Mouse (Mus musculus) CH12.LX (cell line): ENCODE results near the gene Tmem56.

Experiments
- CHD2 ChIP-seq: IDR thresholded peaks from 2 replicates; pipeline ENCODE4 v1.6.1; 2011; ENCODE audit warnings: low read length, improper control_type of control experiment
- CTCF ChIP-seq, 2 experiments: IDR thresholded peaks in 1 of 2; conservative IDR thresholded peaks in 1 of 2; 2 replicates each; pipeline ENCODE4 v1.5.1; 2011 to 2012; ENCODE audit warnings: low read depth in 2 of 2, low read length in 2 of 2, improper control_type of control experiment in 1 of 2, inconsistent platforms in 1 of 2, mild to moderate bottlenecking in 1 of 2, moderate library complexity in 1 of 2
- E2F4 ChIP-seq: IDR thresholded peaks from 2 replicates; pipeline ENCODE4 v1.6.1; 2011; ENCODE audit warnings: low read depth, low read length, improper control_type of control experiment; ENCODE audit not compliant: insufficient replicate concordance
- EP300 ChIP-seq: IDR thresholded peaks from 2 replicates; pipeline ENCODE4 v1.6.1; 2011; ENCODE audit warnings: low read length, improper control_type of control experiment
- HCFC1 ChIP-seq: IDR thresholded peaks from 2 replicates; pipeline ENCODE4 v1.6.1; 2012; ENCODE audit warnings: low read depth, mild to moderate bottlenecking, inconsistent platforms, low read length, improper control_type of control experiment
- KAT2A ChIP-seq: IDR thresholded peaks from 2 replicates; pipeline ENCODE4 v1.6.1; 2012; ENCODE audit warnings: low read length, improper control_type of control experiment, inconsistent platforms; ENCODE audit not compliant: insufficient replicate concordance
- MAX ChIP-seq: IDR thresholded peaks from 2 replicates; pipeline ENCODE4 v1.6.1; 2011; ENCODE audit warnings: low read length, improper control_type of control experiment
- MXI1 ChIP-seq: IDR thresholded peaks from 2 replicates; pipeline ENCODE4 v1.6.1; 2011; ENCODE audit warnings: mild to moderate bottlenecking, low read depth, low read length, improper control_type of control experiment
- NRF1 ChIP-seq: IDR thresholded peaks from 2 replicates; pipeline ENCODE4 v1.6.1; 2014; ENCODE audit warnings: low read depth, mild to moderate bottlenecking, inconsistent platforms, low read length, improper control_type of control experiment, moderate library complexity
- PAX5 ChIP-seq: IDR thresholded peaks from 2 replicates; pipeline ENCODE4 v1.6.1; 2012; ENCODE audit warnings: low read length, inconsistent platforms, mixed read lengths
- POLR2A ChIP-seq: IDR thresholded peaks from 2 replicates; pipeline ENCODE4 v1.6.1; 2011; ENCODE audit warnings: low read depth, mild to moderate bottlenecking, improper control_type of control experiment, low read length
- USF2 ChIP-seq: conservative IDR thresholded peaks from 2 replicates; pipeline ENCODE4 v1.6.1; 2011; ENCODE audit warnings: low read depth, low read length, improper control_type of control experiment
- ZNF384 ChIP-seq: IDR thresholded peaks from 2 replicates; pipeline ENCODE4 v1.6.1; 2012; ENCODE audit warnings: low read depth, low read length, improper control_type of control experiment, inconsistent platforms

- TF ChIP-seq CHD2, result no peak
- no peak for TF ChIP-seq E2F4
- TF ChIP-seq MAX, result no peak
- peak; percentile 69 for TF ChIP-seq ZNF384
- TF ChIP-seq CTCF (conservative IDR thresholded peaks at IDR 0.05 in 1 of 2, IDR thresholded peaks at IDR 0.05 in 1 of 2; ENCODE audit: low read depth in 2 of 2, low read length in 2 of 2), result no peak
- TF ChIP-seq POLR2A, result no peak
- no peak for TF ChIP-seq EP300
- TF ChIP-seq USF2, result no peak
- no peak for TF ChIP-seq NRF1
- no peak for TF ChIP-seq MXI1
- no peak for TF ChIP-seq KAT2A
- no peak for TF ChIP-seq HCFC1
- no peak for TF ChIP-seq PAX5
Observed at GRCm38 (mm10) chr3:121224763-121225162, 58.1 kb downstream of the Tmem56 start.
